Mouse (Mus musculus) testis, postnatal 14 days (tissue): Measurements from ENCODE around the gene Mab21l1.

Experiments
- DNase-seq: peaks from one replicate; pipeline ENCODE4 v3.0.0; 2021; ENCODE audit warnings: low spot score

Mab21l1 gene

GRCm38 (mm10) chr3:55778764-55779730 is 3.3 kb upstream of the Mab21l1 start:
- no peak for DNase-seq

GRCm38 (mm10) chr3:55780120-55781070 is 1.9 kb upstream of the Mab21l1 start:
- peak; percentile 37 for DNase-seq

- no peak for DNase-seq
Observed at GRCm38 (mm10) chr3:55781429-55782055, 768 bp upstream of the Mab21l1 start.

GRCm38 (mm10) chr3:55782771-55783170 is 461 bp downstream of the Mab21l1 start:
- DNase-seq: peak; percentile 10

GRCm38 (mm10) chr3:55783171-55784081 is 1.1 kb downstream of the Mab21l1 start:
- peak; percentile 12 for DNase-seq

- no peak for DNase-seq
Observed at GRCm38 (mm10) chr3:55784101-55784500, 1.8 kb downstream of the Mab21l1 start.

- no peak for DNase-seq
Observed at GRCm38 (mm10) chr3:55785266-55785980, 3.1 kb downstream of the Mab21l1 start.

- DNase-seq: no peak
Observed at GRCm38 (mm10) chr3:55785981-55786725, 3.8 kb downstream of the Mab21l1 start.

GRCm38 (mm10) chr3:55786835-55787486 is 4.7 kb downstream of the Mab21l1 start:
- DNase-seq: no peak

GRCm38 (mm10) chr3:55787487-55788213 is 5.3 kb downstream of the Mab21l1 start:
- DNase-seq: peak; percentile 74

- no peak for DNase-seq
Observed at GRCm38 (mm10) chr3:55788214-55788586, 5.9 kb downstream of the Mab21l1 start.

GRCm38 (mm10) chr3:55788621-55789201 is 6.4 kb downstream of the Mab21l1 start:
- DNase-seq: no peak

GRCm38 (mm10) chr3:55789856-55790255 is 7.5 kb downstream of the Mab21l1 start:
- no peak for DNase-seq

- no peak for DNase-seq
Observed at GRCm38 (mm10) chr3:55790609-55791008, 8.3 kb downstream of the Mab21l1 start.

GRCm38 (mm10) chr3:55792251-55792650 is 9.9 kb downstream of the Mab21l1 start:
- DNase-seq: no peak

GRCm38 (mm10) chr3:55793842-55794575 is 11.7 kb downstream of the Mab21l1 start:
- peak; percentile 9 for DNase-seq

- no peak for DNase-seq
Observed at GRCm38 (mm10) chr3:55794768-55795167, 12.5 kb downstream of the Mab21l1 start.
